Mouse (Mus musculus) A20 (cell line): ENCODE measurements at regions not wholly inside any gene's neighbourhood (a gene's known extent, or its start where the extent isn't known, plus 50 kb on each side); places are given as distances from the start of the nearest gene placed in this dataset.

ENCODE experiments used
- DNase-seq: peaks from one replicate; pipeline ENCODE4 v3.0.0-alpha.2; 2011; ENCODE audit warnings: low read depth, low spot score

DNA sequence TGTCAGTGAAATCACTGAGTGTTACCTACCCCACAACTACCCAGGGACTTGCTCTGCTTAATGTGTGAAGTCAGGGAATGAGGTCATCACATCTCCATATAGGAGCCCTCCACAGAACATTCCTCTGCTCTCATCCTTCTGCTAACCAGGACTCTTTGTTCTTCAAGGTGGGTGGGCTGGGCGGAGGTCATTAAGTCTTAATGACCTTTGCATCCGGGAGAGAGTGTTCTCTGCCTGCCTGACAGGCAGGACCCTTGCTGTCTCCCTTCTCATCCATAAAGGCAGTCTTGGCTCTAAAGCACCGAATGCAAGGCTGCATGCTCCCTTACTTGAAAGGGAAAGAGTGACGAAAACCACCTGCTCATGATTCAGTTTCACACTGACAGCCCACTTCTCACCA is 1051.4 kb downstream of the Slc22a22 start:
- no peak for DNase-seq

DNA sequence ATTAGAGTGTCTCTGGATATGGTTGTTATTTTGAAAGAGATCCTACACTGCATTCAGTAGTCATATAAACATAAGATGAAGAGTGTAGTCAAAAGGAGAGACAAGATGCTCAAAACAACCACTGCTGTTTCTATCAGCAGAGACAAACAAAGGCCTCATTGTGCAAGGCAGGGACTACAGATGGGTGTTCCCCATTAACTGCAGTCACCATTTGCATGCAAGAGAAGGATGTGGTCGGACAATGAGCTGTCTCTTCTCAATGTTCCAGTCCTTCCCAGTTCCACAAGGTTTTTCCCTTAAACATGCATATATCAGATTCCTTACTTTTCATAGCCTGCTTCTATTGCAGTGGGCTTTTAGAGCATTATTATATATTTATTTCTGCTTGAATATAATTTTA is 1056.7 kb downstream of the Slc22a22 start:
- no peak for DNase-seq

DNA sequence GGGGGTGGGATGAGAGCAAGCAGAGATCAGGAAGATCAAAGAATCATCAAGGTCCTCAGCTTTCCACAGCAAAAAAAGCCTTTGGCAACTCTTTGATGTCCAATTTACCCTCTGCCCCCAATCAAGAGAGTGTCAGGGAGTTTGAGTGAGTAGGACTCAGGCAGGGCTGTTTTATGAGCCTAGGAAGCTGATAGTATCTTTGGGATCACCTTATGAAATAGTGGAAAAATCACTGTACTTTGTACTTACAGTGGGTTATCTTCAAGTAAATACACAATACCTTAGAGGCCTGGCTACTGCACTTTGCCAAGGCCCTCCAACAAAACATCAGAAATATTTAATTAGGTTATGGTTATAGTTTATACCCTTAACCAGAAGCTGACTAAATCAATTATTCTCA is 1085.4 kb downstream of the Slc22a22 start:
- DNase-seq = no peak

DNA sequence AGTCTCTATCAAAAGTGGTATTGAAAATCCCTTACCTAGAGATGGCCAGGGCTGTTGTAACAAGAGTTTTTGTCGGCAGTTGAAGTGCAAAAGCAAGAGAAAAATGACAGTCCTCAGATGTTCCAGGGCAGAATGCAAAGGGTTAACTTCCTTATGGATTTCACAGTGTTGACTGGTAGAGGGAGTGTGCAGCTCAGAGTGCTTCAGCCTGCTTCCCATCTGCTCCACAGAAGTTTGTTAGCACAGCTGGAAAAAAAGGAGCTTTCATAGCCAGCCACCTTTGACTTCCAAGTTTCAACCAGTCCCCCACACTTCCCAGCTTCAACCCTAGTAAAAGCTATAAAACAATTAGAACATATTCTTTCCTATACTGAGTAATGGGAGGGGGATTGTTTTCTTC is 1098.9 kb downstream of the Slc22a22 start:
- DNase-seq = no peak

DNA sequence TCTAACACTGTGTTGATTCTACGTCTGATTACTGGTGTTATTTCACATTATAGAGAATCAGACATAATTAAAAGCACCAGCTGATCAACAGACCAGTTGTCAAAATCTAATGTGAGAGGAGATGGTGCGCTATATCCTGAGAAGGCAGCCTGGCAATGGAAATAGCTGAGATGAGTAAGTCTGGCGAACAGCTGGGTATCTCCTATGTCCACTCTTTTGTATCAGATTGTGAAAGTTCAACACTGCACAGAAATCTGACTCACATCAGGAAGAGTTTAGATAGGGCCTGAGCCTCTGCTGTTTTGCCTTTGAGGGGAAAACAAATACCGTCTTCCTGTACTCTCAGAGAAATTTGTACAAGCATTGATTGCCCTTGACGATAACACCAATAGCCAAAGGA is 1126.5 kb downstream of the Slc22a22 start:
- no peak for DNase-seq

DNA sequence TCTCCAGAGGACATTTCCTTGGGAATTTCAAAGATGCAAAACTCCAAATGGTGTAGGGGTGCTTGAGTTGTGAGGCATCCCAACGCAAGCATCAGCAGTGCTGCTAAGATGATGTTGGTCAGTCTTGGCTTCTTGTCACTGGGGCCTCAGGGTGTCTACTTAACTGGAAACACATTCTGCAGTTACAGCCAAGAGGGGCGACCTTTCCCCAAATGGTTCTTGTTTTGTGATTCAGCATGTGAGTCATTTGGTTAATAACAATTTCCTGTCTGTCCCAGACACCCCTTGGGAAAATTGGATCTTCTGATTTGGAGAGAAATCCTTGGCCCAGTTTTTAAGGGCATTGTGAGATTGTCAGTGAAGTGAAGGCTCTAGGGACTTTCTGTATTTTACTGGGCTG is 1131.3 kb downstream of the Slc22a22 start:
- DNase-seq = no peak

DNA sequence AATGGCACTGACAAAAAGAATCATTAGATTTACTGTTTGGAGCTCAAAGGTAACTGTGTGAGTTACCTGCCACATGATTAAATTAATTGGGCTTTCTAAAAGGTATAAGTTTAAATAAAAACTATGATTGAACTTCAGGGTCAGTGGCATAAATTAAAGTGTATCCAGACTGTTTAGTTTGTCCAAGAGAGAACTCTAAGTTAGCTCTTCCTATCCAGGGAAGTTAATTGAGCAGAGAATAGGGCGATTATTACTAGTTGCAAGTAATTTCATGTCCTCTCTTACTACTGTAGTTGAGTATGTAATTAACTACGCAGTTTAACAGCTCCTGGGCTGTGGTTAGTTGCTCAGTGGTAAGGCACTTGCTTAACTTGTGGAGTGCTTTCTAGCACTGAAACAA is 1132.5 kb downstream of the Slc22a22 start:
- DNase-seq = no peak

DNA sequence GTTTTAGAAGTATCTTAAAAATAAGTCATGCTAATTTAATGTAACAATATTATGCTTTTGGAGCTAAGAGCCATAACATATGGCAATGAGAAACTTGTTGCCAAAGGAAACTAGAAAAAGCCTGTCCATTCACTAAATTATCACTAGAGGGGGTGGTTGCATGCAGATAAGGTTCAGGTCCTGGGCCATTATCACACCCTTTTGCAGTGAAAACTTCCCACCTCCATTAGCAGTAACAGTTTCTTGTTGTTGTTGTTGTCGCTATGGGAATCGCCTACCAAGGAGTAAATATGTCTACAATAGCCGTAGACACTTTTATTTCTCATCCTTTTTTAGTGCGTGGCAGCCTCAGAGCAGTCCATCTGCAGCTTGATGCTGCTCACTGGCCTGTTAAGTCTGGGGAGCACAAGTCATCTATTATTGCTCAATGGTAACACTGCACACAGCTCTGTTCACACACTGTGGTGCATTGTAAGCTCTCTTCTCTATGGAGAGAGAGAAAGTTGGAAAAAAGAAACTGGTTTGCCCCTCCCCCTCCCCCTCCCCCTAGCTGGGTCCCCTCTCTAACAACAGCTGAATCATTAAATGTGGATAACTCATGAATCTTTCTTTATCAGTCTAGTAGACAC is 1133.0 kb downstream of the Slc22a22 start:
- no peak for DNase-seq

DNA sequence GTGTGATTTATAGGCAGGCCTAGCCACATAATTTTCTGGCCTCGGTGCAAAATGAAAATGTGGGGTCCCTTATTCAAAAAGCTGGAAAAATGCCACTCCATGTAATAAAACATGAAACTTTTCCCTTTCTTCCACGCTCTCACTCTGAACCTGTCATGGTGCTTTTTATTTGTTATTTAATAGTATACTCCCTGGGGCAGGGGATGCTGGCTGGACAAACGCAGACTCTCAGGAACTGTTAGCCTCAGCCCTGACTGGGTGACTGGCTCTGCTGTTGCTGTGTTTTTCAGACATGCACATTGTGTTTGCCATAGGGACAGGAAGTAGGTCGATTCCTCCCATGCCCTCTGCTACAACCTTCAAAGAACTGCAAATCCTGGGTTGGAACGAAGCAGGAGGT is 1139.5 kb downstream of the Slc22a22 start:
- no peak for DNase-seq

DNA sequence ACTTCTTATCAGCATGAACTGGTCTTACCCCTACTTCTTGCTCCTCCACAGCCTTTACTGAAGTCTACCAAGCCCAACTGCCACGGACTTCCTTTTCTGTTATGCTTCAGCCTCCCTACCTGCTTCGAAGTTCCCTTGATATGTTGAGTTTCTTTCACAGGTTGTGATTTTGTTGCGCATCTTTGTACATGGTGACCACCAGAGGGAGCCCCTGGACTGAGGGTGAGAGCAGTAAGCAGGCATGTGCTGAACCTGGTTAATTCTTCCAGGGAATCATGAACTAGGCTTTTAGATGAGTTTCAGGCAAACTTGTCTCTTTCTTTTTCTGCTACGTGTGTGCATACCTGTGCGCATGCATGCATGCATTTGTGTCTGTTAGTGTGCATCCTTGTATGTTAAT is 1141.0 kb downstream of the Slc22a22 start:
- peak; percentile 1 for DNase-seq

DNA sequence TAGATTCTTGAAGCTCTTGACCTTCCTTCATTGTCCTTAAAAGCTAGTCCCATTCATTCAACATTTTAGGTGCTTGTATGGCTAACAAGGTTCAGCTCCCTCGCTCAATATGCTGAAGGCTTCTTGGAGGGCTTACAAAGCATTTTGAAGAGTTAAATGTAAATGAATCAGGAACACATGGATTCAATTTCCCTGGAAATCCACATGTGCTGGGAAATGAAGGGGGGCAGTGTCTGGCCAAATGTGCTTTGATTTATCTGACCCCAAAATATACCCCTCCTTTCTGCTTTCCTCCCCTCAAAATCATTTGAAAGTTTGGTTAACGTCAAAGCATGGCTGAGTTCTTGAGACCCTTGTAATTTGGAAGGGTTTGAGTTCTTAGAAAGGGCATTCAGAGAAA is 1142.4 kb downstream of the Slc22a22 start:
- DNase-seq = no peak

DNA sequence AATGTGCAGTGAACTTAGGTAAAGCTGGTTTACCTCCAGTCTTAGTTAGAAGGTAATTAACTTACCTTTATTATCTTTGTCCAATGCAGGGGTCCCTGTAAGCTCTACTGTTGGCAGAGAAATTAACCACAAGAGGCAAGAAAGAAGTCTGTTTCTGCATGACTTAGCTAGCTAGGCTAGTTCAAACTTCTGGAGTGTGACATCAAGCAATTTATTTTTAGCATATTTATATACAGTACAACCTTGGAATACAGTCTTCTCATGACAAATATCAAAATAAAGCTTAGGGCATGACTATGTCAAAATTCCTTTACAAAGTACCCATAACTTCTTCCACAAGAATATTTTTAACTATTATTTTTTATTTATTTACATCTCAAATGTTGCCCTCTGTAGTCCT is 1156.9 kb downstream of the Slc22a22 start:
- no peak for DNase-seq

DNA sequence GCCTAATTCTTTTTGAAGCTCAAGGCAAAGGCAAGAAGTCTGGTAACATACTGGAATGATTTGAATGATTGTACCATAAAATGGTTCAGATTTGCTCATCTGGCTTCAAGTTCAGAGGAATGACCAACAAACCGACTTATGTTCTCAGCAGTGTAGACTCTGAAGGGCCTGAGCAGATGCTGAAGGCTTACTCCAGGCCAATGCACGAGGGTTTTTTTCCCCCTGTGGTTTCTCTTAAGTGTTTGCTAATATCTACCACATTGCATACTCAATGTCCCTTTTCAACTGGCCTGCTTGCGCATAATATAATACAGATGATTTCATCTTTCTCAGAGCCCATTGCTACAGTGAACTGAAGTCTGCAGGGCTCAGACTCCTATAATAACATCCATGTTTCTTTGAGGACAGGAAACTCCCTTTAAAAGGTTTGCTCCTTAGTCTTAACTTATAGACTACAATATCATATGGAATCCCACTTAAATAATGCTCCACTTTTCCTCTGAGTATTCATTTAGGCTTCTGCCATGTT is 1182.5 kb downstream of the Slc22a22 start:
- DNase-seq = no peak

DNA sequence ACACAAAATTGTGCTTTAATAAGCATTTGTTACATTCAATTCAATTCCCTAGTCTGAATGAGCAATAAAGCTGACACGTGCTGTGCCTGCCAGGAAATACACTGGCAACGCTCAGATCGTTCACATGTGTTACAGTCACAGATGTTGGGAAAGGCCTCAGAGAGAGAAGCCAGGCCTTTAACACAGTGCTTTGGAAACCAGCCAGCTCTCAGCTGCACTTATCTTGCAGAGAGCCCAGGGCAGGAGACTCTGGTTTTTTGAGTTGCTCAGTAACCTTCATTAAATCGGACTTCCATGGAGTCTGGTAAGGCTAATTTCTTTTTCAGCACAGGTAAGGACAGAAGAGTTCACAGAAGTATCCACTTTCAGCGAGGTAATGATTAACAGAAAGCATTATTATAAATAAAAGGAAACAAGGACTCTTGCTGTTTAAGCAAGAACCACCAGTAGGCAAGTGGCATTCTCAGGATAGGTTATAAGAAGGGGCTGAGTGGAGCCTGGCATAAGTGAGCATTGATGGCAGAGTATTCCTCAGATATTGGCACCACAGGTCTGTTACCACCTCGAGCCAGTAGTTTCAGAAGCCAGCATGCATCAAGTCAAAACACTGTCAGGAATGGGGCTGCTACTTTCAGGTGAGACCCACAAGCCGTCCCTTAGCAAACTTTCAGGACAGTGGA is 1198.7 kb downstream of the Slc22a22 start:
- no peak for DNase-seq

DNA sequence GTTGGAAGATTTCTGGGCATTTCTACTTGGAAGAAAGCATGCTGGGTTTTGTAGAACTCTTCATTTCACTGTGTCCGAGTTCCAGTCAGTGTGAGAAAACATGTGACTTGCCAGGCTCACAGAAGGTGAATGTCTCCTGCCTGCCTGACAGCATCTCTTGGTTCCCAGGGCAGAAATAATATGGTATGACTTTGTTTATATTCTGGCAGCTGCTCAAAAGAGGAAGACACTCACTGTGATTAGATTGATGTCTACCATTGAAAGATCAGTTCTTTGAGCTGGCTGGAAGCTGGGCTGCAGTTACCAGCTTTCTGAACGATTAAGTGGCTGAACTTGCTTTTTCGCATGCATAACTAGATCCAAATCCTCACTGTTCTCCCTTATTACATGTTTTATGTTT is 1199.4 kb downstream of the Slc22a22 start:
- no peak for DNase-seq

DNA sequence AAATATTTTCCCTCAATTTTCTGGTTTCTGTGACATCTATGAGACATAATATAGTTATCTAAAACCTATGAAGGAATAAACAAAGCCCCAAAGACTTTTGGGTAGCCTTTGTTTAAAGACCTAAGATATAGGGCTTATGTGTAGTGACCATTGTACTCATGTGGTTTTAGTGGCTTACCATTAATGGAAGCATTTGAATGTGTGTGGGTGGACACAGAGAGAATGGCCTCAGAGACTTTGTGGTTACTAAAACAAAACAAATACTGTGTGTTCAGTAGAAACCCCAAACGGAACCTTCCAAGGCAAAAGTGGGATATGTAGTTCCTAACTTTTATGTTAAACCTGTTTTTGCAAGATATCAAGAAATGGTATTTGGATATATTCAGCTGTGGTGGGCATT is 1228.7 kb downstream of the Slc22a22 start:
- no peak for DNase-seq

DNA sequence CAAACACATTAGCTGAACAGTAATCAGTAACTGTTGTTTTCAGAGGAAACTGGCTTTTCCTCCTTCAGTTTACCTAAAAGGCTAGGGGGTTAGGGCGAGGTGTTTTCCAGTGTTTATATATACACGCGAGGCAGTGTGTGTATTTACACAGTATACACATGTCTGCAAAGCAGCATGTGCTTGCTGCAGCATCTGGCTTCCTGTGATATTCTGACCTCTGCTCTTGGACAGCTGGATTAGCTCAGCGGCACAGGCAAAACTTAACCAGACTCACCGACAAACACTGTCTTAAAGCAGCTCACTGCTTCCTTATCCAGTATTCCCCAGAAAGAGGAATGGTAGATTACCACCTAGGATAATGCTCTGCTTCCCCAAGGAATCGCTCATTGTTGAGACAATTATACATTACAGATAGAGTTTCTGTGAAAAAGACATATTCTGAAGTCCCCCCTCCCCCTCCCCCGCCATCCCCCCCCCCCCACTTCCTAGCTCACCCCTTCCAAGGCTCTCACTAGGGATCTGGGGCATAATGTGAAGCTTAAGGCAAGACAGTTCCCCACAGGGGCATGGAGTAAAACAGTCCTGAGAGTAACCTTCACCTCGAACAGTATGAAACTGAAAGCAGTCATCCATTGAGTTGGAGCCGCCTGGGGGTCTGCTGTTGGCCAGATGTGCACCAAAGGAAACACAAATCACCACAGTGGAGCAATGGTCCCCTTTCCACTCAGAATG is 1233.3 kb downstream of the Slc22a22 start:
- DNase-seq = no peak

DNA sequence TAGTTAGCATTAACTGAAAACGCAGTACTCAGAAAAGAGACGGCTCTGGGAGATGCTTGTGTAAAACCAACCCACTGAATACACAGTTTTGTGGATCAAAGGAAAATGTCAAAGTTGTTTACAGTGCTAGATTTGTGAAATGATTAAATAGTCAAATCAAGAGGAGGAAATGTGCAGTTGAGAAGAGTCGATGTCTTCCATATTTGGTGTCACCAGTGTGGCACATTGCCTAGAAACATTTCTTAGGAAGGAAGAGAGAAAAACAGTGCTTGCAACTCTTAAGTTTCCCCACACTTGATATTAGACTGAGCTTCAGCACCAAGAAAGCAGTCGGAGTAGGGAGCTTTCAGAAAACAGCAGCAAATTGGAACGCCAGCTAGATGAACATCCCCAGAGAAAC is 1274.9 kb downstream of the Slc22a22 start:
- DNase-seq = no peak

DNA sequence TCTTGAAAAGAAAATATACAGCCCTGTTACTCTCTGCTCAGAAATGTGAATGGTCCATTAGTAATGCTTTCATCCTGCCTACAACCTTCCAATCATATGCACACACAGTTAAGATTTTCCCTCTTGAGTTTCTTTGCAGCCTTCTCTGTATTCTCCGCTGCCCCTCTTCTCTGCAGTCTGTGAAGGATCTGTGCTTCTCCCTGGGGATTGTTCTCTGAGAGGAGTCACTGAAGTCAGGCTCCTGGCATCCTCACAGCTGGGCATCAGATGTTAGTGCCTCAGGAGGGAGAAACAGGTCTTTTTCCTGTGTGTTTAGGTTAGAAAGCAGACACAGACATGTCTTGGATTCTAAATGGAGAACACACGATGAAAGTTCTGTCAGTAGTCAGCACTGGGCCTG is 1278.1 kb downstream of the Slc22a22 start:
- no peak for DNase-seq

DNA sequence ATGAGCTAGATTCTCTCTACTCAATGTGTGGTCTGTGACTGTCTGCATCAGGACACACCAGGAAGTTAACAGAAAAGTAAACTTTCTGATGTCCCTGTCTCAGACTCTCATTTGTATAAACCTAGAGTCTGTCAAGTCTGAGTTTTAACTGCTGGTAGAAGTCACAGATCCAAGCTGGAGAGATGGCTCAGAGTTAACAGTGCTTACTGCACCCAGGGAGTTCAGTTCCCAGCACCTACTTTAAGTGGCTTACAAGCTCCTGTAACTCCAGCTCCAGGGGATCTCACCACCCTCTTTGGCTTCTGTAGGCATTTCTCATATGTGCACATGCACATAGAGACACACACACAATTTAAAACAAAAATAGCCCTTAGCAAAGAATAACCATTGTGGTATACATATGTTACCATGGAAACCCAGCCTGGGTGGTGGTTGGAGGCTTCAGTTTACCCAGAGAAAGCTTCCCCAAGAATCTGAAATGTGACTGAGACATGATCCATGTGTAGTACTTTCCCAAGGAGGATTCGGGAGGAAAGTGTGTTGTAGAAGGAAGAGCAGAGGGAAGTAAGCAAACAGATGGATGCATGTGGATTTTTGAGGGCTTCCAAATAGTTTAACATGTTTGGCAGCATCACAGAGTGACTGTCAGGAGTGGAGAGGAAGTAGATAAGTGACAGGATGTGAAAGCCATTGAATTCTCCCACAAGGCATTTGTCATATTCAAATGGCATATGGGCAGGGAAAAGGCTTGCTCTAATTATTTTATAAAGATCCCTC is 1279.8 kb downstream of the Slc22a22 start:
- no peak for DNase-seq

DNA sequence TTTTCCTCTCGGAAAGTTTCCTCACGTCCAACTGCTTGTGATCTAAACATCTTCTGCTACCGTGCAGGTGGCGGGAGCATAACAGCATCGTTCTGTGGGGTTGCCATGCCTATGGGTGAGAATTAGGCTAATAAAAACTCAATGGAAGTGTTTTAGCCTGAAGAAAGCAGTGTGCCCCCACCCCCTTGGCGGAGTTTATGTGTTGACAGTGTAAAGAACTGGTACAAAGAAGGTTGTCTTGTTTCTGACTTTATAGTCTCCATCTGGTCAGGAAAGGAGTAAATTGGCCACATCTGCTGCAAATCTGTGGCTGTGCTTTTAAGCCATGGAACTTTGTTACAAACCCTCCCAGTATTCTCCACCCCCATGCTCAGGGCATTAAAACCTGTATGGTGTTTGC is 1311.2 kb downstream of the Slc22a22 start:
- DNase-seq = no peak

DNA sequence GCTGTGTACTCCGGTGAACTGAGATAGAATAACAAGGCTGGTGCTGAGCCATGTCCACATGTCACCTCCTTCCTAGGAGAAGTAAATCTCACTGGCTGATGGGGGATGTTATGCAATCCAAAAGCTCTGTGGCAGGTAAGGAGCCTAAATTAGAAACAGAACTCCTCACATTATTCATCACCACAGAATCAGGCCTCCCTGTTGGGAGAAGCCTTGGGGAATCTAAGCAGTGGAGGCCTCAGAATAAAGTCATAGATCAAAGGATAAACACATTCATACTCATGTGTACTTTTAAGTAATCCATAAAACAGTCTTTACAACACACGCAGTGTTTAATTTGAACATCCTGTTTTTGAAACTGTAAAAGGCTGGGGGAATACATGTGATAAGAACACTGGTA is 1318.7 kb downstream of the Slc22a22 start:
- DNase-seq = no peak
